Mouse (Mus musculus) cerebellum, adult 9-10 months (tissue): ENCODE data around the gene Mvp.

ENCODE experiments used
- DNase-seq: peaks from one replicate; pipeline ENCODE4 v3.0.0; 2022

Mvp gene

GRCm38 (mm10) chr7:126949403-126949792 is 65.0 kb downstream of the Mvp start, which contains the start of gene Asphd1:
TSS of gene Asphd1 (minus strand) at chr7:126949582.
- no peak for DNase-seq

- peak; percentile 60 for DNase-seq
Measured at GRCm38 (mm10) chr7:126948626-126949025, 65.8 kb downstream of the Mvp start.

- peak; percentile 62 for DNase-seq
Measured at GRCm38 (mm10) chr7:126946530-126946929, 67.9 kb downstream of the Mvp start.

GRCm38 (mm10) chr7:126941801-126942200 is 72.6 kb downstream of the Mvp start:
- no peak for DNase-seq

GRCm38 (mm10) chr7:126941171-126941570 is 73.2 kb downstream of the Mvp start:
- DNase-seq, result no peak
